Mouse (Mus musculus): ENCODE results near the gene Olfr157.

DNA sequence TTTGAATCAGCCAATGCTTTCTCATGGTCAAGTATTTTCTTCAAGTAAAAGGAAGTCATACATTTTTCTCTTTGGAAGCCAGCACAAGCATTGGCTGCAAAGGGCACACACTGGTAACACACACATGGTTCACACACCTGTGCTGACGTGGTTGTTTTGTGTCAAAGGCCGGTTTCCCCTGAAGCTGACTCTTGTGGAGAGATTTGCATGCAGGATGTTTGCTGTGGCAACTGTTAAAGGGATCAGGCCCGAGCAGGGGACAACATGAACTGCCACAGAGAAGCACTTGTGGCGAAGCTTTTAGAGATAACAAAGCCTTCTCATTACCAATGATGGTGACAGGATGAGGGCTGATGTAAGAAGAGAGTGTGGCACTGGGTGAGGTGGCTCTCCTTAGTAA, 5.3 kb downstream of the Olfr157 start:
- TF ChIP-seq CTCF (IDR thresholded peaks at IDR 0.05; ENCODE audit: borderline replicate concordance, insufficient read depth, low read depth, low read length) (no peak), POLR2A (IDR thresholded peaks at IDR 0.05; ENCODE audit: borderline replicate concordance, insufficient read depth, low read length) (no peak)

Data from cerebellum, adult 2 months (tissue).